Mouse (Mus musculus) c-Kit-positive CD71-negative TER-119-negative erythroid progenitor cells, embryonic 14.5 days (primary cell): Measurements from ENCODE around the gene Xpnpep2.

Experiments
- DNase-seq: peaks from one replicate; pipeline ENCODE4 v3.0.0-alpha.2; 2013; ENCODE audit warnings: low read depth

Xpnpep2 gene

GRCm38 (mm10) chrX:48170368-48170767, 61.8 kb downstream of the Xpnpep2 start:
- DNase-seq, result no peak

GRCm38 (mm10) chrX:48181844-48182243, 73.3 kb downstream of the Xpnpep2 start:
- no peak for DNase-seq

DNA sequence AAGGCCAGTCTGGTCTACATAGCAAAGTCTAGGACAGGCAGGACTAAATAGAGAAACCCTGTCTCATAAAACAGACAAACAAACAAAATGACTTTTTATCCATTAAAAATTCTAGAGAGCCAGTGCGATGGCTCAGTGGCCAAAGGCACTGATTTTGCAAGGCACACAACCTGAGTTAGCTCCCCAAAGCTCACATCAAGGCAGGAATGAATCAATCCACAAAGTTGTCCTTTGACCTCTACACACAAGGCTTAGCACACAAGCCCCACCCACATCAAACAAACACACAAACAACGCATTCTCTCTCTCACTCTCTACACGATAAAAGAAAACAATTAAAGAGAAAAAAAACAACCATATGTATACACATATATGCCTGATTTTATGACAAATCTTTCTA, 76.2 kb downstream of the Xpnpep2 start:
- no peak for DNase-seq
